12 mouse cellular contexts compared by ENCODE assay signal in genomic region chr14:25510362-25510761, GRCm38 (mm10). TPM values are rescaled to one million over a fixed set of nuclear protein-coding genes. Genes with fewer than 3 reads are reported as not detected.
DNase-seq lines count a peak whose midpoint lies in the region; ATAC-seq lines count a peak whose summit lies in the region.
"Had no signal": no experiment of that assay in that cellular context is flagged by ENCODE, and none has a peak within 500 bp of the region (broad histone marks: within the 10 kb centered on the region; RNA-seq: fewer than 3 reads in every experiment).

No protein-coding gene starts in this region.

- DNase-seq in forebrain, embryonic 14.5 days (ENCODE audit: low spot score), result no peak
- no peak for DNase-seq in limb, embryonic 10.5 days (ENCODE audit: low spot score)
- no peak for DNase-seq in urinary bladder, adult 2 months (ENCODE audit: low spot score)
- DNase-seq: adrenal gland, postnatal 25 days; B cell, adult 2 months; gastrocnemius, postnatal 36 days; kidney, adult 18-20 months had no signal

- no peak overlapping the region for H3K9ac ChIP-seq in forebrain, embryonic 14.5 days (ENCODE audit: low read length)
- no peak overlapping the region for H3K9ac ChIP-seq in forebrain, embryonic 16.5 days (replicated peaks; ENCODE audit: low read depth, low read length)
- H3K9ac ChIP-seq in limb, embryonic 12.5 days (replicated peaks), result no peak overlapping the region
- 0 out of 2 replicates have a peak overlapping the region, but pooled peaks have one; percentile 27 for H3K9ac ChIP-seq in embryonic facial prominence, embryonic 13.5 days
- H3K9ac ChIP-seq in hindbrain, embryonic 16.5 days (ENCODE audit: low read depth, low read length), result 0 out of 2 replicates have a peak overlapping the region, but pooled peaks have one; percentile 25

- no peak for ATAC-seq in forebrain, embryonic 14.5 days
- ATAC-seq in forebrain, embryonic 16.5 days, result no peak
- no peak for ATAC-seq in limb, embryonic 12.5 days (ENCODE audit: insufficient number of reproducible peaks, insufficient read depth, low FRiP score, low TSS enrichment, low read depth)
- ATAC-seq in embryonic facial prominence, embryonic 13.5 days (ENCODE audit: insufficient number of reproducible peaks, insufficient read depth, low FRiP score, low TSS enrichment, low read depth), result no peak
- no peak for ATAC-seq in hindbrain, embryonic 16.5 days
- no peak for ATAC-seq in cerebellum, adult (ENCODE audit: insufficient number of reproducible peaks, low FRiP score, low TSS enrichment)

- H3K27me3 ChIP-seq in forebrain, embryonic 14.5 days (replicated peaks; ENCODE audit: control insufficient read depth, insufficient read depth, low read length), result no peaks in the 10 kb centered on the region
- no peaks in the 10 kb centered on the region for H3K27me3 ChIP-seq in forebrain, embryonic 16.5 days (replicated peaks; ENCODE audit: control insufficient read depth, insufficient read depth, low read length)
- no peaks in the 10 kb centered on the region for H3K27me3 ChIP-seq in limb, embryonic 12.5 days
- H3K27me3 ChIP-seq in limb, embryonic 10.5 days (ENCODE audit: low read depth, poor library complexity, severe bottlenecking), result no peaks in the 10 kb centered on the region
- H3K27me3 ChIP-seq in embryonic facial prominence, embryonic 13.5 days, result no peaks in the 10 kb centered on the region
- H3K27me3 ChIP-seq in hindbrain, embryonic 16.5 days (replicated peaks; ENCODE audit: control insufficient read depth, insufficient read depth, low read length), result no peaks in the 10 kb centered on the region

- peaks cover 38% of the 10 kb centered on the region for H3K4me1 ChIP-seq in forebrain, embryonic 14.5 days (ENCODE audit: control insufficient read depth, insufficient read depth, low read length)
- H3K4me1 ChIP-seq in forebrain, embryonic 16.5 days (replicated peaks; ENCODE audit: control insufficient read depth, insufficient read depth, low read length), result peaks cover 43% of the 10 kb centered on the region
- H3K4me1 ChIP-seq in limb, embryonic 12.5 days (replicated peaks), result peaks cover 76% of the 10 kb centered on the region
- peaks cover 63% of the 10 kb centered on the region for H3K4me1 ChIP-seq in limb, embryonic 10.5 days
- H3K4me1 ChIP-seq in embryonic facial prominence, embryonic 13.5 days, result peaks cover 60% of the 10 kb centered on the region
- peaks cover 43% of the 10 kb centered on the region for H3K4me1 ChIP-seq in hindbrain, embryonic 16.5 days (ENCODE audit: control insufficient read depth, insufficient read depth, low read depth, low read length)

- no peak overlapping the region for H3K4me3 ChIP-seq in forebrain, embryonic 14.5 days (ENCODE audit: low read depth, low read length)
- no peak overlapping the region for H3K4me3 ChIP-seq in forebrain, embryonic 16.5 days (replicated peaks; ENCODE audit: low read length)
- H3K4me3 ChIP-seq in limb, embryonic 12.5 days (replicated peaks), result no peak overlapping the region
- no peak overlapping the region for H3K4me3 ChIP-seq in limb, embryonic 10.5 days
- no peak overlapping the region for H3K4me3 ChIP-seq in embryonic facial prominence, embryonic 13.5 days
- H3K4me3 ChIP-seq in hindbrain, embryonic 16.5 days (ENCODE audit: low read length), result no peak overlapping the region

- 84% methylated on average over 3 of the region's 3 CpGs for WGBS in forebrain, embryonic 14.5 days
- WGBS in forebrain, embryonic 16.5 days, result 84% methylated on average over 3 of the region's 3 CpGs
- 91% methylated on average over 3 of the region's 3 CpGs for WGBS in limb, embryonic 12.5 days
- 78% methylated on average over 3 of the region's 3 CpGs for WGBS in limb, embryonic 10.5 days
- WGBS in embryonic facial prominence, embryonic 13.5 days, result 68% methylated on average over 3 of the region's 3 CpGs
- 67% methylated on average over 3 of the region's 3 CpGs for WGBS in hindbrain, embryonic 16.5 days

- H3K27ac ChIP-seq in forebrain, embryonic 14.5 days (ENCODE audit: low read depth, low read length), result peak overlapping the region; percentile 30; the same call in 1 of the 2 replicates
- no peak overlapping the region for H3K27ac ChIP-seq in forebrain, embryonic 16.5 days (ENCODE audit: low read length)
- 0 out of 2 replicates have a peak overlapping the region, but pooled peaks have one; percentile 23 for H3K27ac ChIP-seq in limb, embryonic 12.5 days
- H3K27ac ChIP-seq in limb, embryonic 10.5 days, result no peak overlapping the region
- no peak overlapping the region for H3K27ac ChIP-seq in embryonic facial prominence, embryonic 13.5 days
- H3K27ac ChIP-seq in hindbrain, embryonic 16.5 days (ENCODE audit: low read depth, low read length), result no peak overlapping the region; the same call in 1 of the 2 replicates

- no peaks in the 10 kb centered on the region for H3K9me3 ChIP-seq in forebrain, embryonic 14.5 days (replicated peaks; ENCODE audit: control insufficient read depth, low read length)
- H3K9me3 ChIP-seq in forebrain, embryonic 16.5 days (ENCODE audit: control insufficient read depth, low read length), result no peaks in the 10 kb centered on the region
- H3K9me3 ChIP-seq in limb, embryonic 12.5 days, result no peaks in the 10 kb centered on the region
- no peaks in the 10 kb centered on the region for H3K9me3 ChIP-seq in limb, embryonic 10.5 days (replicated peaks)
- H3K9me3 ChIP-seq in embryonic facial prominence, embryonic 13.5 days, result no peaks in the 10 kb centered on the region
- no peaks in the 10 kb centered on the region for H3K9me3 ChIP-seq in hindbrain, embryonic 16.5 days (ENCODE audit: control insufficient read depth, low read length)

- no peak overlapping the region for H3K4me2 ChIP-seq in forebrain, embryonic 14.5 days (ENCODE audit: low read length)
- H3K4me2 ChIP-seq in forebrain, embryonic 16.5 days (ENCODE audit: low read length), result no peak overlapping the region
- no peak overlapping the region for H3K4me2 ChIP-seq in limb, embryonic 12.5 days
- H3K4me2 ChIP-seq in embryonic facial prominence, embryonic 13.5 days, result no peak overlapping the region
- no peak overlapping the region for H3K4me2 ChIP-seq in hindbrain, embryonic 16.5 days (ENCODE audit: low read length)

- H3K36me3 ChIP-seq in forebrain, embryonic 14.5 days (ENCODE audit: control insufficient read depth, insufficient read depth, low read length), result peaks cover 52% of the 10 kb centered on the region
- H3K36me3 ChIP-seq in forebrain, embryonic 16.5 days (ENCODE audit: control insufficient read depth, insufficient read depth), result no peaks in the 10 kb centered on the region; the same call in 1 of the 2 replicates
- peaks cover 83% of the 10 kb centered on the region for H3K36me3 ChIP-seq in limb, embryonic 12.5 days
- peaks cover 78% of the 10 kb centered on the region for H3K36me3 ChIP-seq in limb, embryonic 10.5 days
- peaks cover 51% of the 10 kb centered on the region for H3K36me3 ChIP-seq in embryonic facial prominence, embryonic 13.5 days
- no peaks in the 10 kb centered on the region; the same call in 1 of the 2 replicates for H3K36me3 ChIP-seq in hindbrain, embryonic 16.5 days (ENCODE audit: control insufficient read depth, insufficient read depth, low read length)

RNA-seq across cellular contexts. Expression of gene Zmiz1, which starts 51.4 kb away (rescaled TPM):
- polyA plus RNA-seq in forebrain, embryonic 14.5 days (2014; fragmentation: Nextera tagmentation; extraction: Ambion mirVana), result 37.0 and 43.8 TPM in 2 replicates
- polyA plus RNA-seq in forebrain, embryonic 16.5 days (2015; fragmentation: Nextera tagmentation; extraction: Ambion mirVana), result 52.6 and 56.6 TPM in 2 replicates
- polyA plus RNA-seq in limb, embryonic 12.5 days (2016; fragmentation: Nextera tagmentation; extraction: Ambion mirVana), result 53.4 and 57.1 TPM in 2 replicates
- 43.8 and 55.5 TPM in 2 replicates for polyA plus RNA-seq in limb, embryonic 10.5 days (2016; fragmentation: Nextera tagmentation; extraction: Ambion mirVana)
- polyA plus RNA-seq in embryonic facial prominence, embryonic 13.5 days (2015; fragmentation: Nextera tagmentation; extraction: Ambion mirVana), result 44.3 and 52.9 TPM in 2 replicates
- polyA plus RNA-seq in hindbrain, embryonic 16.5 days (2015; fragmentation: Nextera tagmentation; extraction: Ambion mirVana), result 50.4 and 55.0 TPM in 2 replicates
- polyA plus RNA-seq in urinary bladder, adult 2 months (2012; rRNA removed), result 15.3 and 31.4 TPM in 2 replicates

Comparison
In these comparisons a context has a peak if more than half of its experiments do, and no peak if none do; other contexts are left out.
1. H3K27ac ChIP-seq: peak in forebrain, embryonic 14.5 days (single experiment) and limb, embryonic 12.5 days (single experiment); none in forebrain, embryonic 16.5 days (single experiment), limb, embryonic 10.5 days (single experiment), embryonic facial prominence, embryonic 13.5 days (single experiment) and hindbrain, embryonic 16.5 days (single experiment).
2. H3K9ac ChIP-seq: peak in embryonic facial prominence, embryonic 13.5 days (single experiment) and hindbrain, embryonic 16.5 days (single experiment); none in forebrain, embryonic 14.5 days (single experiment), forebrain, embryonic 16.5 days (single experiment) and limb, embryonic 12.5 days (single experiment).